Mouse (Mus musculus) midbrain, embryonic 10.5 days (tissue): ENCODE data around the gene Gpr34. TPM values are rescaled to one million over a fixed set of nuclear protein-coding genes. Genes with fewer than 3 reads are reported as not detected.

Source experiments
- DNase-seq: peaks from one replicate; pipeline ENCODE4 v3.0.0-alpha.2; 2017; ENCODE audit warnings: low spot score
- H3K27ac ChIP-seq: fragments of 300-500 bp; sonication (generic); replicated peaks from 2 replicates; pipeline ENCODE4 v1.5.1; 2016; ENCODE audit warnings: mild to moderate bottlenecking
- H3K27me3 ChIP-seq: fragments of 300-500 bp; sonication (generic); 2 replicates; pipeline ENCODE4 v1.6.1; 2016; ENCODE audit warnings: low read depth, mild to moderate bottlenecking; ENCODE audit not compliant: poor library complexity, severe bottlenecking
- H3K36me3 ChIP-seq: fragments of 300-500 bp; sonication (generic); 2 replicates; pipeline ENCODE4 v1.6.1; 2016; ENCODE audit warnings: mild to moderate bottlenecking, moderate library complexity
- H3K4me1 ChIP-seq: fragments of 300-500 bp; sonication (generic); 2 replicates; pipeline ENCODE4 v1.6.1; 2016
- H3K4me3 ChIP-seq: fragments of 300-500 bp; sonication (generic); 2 replicates; pipeline ENCODE4 v1.5.1; 2016; ENCODE audit warnings: mild to moderate bottlenecking, moderate library complexity
- H3K9me3 ChIP-seq: fragments of 300-500 bp; sonication (generic); replicated peaks from 2 replicates; pipeline ENCODE4 v1.6.1; 2016; ENCODE audit warnings: mild to moderate bottlenecking
- WGBS: fragments of 180-500 bp; shearing (Covaris S2); methylation state at CpG from one replicate; pipeline ENCODE4 v1.1.7; 2016; 5-methylcytosine and 5-hydroxymethylcytosine counted together
- polyA plus RNA-seq: library from polyadenylated mRNA; unstranded; fragments of >200 nt; fragmentation: Nextera tagmentation; extraction: Ambion mirVana; gene quantifications from 2 replicates; pipeline ENCODE4 v1.2.1, GENCODE M21; 2016

Gpr34 gene
- polyA plus RNA-seq, 1 experiment from 2014 or later = 0.89 TPM

- DNase-seq = no peak
- H3K4me3 ChIP-seq = no peak overlapping the region
- H3K36me3 ChIP-seq = no peaks in the 10 kb centered on the region
- H3K4me1 ChIP-seq = no peaks in the 10 kb centered on the region
- H3K27ac ChIP-seq = no peak overlapping the region
- H3K9me3 ChIP-seq = no peaks in the 10 kb centered on the region
- 78% methylated on average over 2 of the region's 2 CpGs for WGBS
- H3K27me3 ChIP-seq = 0 out of 2 replicates have a peak, but pooled peaks cover 3% of the 10 kb centered on the region
Measured at GRCm38 (mm10) chrX:13638894-13639293, 7.0 kb downstream of the Gpr34 start.

DNA sequence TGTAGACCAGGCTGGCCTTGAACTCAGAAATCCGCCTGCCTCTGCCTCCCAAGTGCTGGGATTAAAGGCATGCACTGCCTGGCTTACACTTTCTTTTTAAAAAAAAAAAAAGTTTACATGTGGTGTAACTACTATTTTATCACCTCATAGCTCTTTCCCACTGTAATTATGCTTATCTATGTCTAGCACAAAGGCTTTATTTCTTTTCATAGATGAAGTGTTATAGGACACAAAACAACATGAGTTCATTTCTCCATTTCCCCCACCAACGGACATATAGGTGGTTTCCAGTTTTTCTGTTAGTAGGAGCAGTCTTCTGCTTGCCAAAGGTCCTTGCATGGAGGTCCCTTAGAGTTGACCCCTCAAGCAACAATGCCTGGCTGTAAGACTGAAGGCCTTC is 20.0 kb downstream of the Gpr34 start:
- no peaks in the 10 kb centered on the region for H3K36me3 ChIP-seq
- 83% methylated on average over 2 of the region's 2 CpGs for WGBS
- H3K4me3 ChIP-seq = no peak overlapping the region
- H3K4me1 ChIP-seq = no peaks in the 10 kb centered on the region
- no peak overlapping the region for H3K27ac ChIP-seq
- no peaks in the 10 kb centered on the region for H3K9me3 ChIP-seq
- H3K27me3 ChIP-seq = peaks cover 7% of the 10 kb centered on the region; the same call in 1 of the 2 replicates
- DNase-seq = no peak

GRCm38 (mm10) chrX:13652291-13652690 is 20.4 kb downstream of the Gpr34 start:
- H3K4me3 ChIP-seq = no peak overlapping the region
- H3K36me3 ChIP-seq = no peaks in the 10 kb centered on the region
- no peaks in the 10 kb centered on the region for H3K4me1 ChIP-seq
- DNase-seq = no peak
- 87% methylated on average over 1 of the region's 1 CpGs for WGBS
- no peak overlapping the region for H3K27ac ChIP-seq
- H3K9me3 ChIP-seq = no peaks in the 10 kb centered on the region
- peaks cover 7% of the 10 kb centered on the region; the same call in 1 of the 2 replicates for H3K27me3 ChIP-seq

DNA sequence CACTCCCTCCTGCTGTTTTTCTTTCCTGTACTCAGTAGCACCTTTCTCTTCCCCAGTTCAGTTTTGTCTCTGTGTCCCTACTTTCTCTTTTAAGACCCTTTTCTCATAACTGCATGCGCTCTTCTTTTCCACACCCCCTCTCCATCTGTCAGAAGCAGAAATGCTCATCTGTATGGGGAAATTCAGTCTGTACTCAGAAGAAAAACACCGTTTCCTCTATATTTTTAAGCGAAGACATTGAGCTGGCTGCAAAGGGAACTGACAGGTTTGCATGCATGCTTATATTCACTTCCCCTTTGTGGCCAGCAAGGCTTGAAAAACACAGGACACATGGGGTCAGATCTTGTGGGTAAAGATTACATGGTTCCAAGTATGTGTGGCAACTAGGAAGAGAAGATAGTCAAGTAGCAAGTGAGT is 23.1 kb downstream of the Gpr34 start:
- 86% methylated on average over 3 of the region's 3 CpGs for WGBS

GRCm38 (mm10) chrX:13655906-13656305 is 24.0 kb downstream of the Gpr34 start:
- WGBS = 89% methylated on average over 6 of the region's 6 CpGs
- H3K9me3 ChIP-seq = no peaks in the 10 kb centered on the region
- no peak overlapping the region for H3K4me3 ChIP-seq
- H3K4me1 ChIP-seq = no peaks in the 10 kb centered on the region
- no peaks in the 10 kb centered on the region for H3K36me3 ChIP-seq
- H3K27me3 ChIP-seq = peaks cover 14% of the 10 kb centered on the region; the same call in 1 of the 2 replicates
- no peak overlapping the region for H3K27ac ChIP-seq
- no peak for DNase-seq

More for the DNA sequence above, 23.1 kb downstream of the Gpr34 start:
- H3K4me3 ChIP-seq = no peak overlapping the region
- DNase-seq = no peak
- peaks cover 14% of the 10 kb centered on the region; the same call in 1 of the 2 replicates for H3K27me3 ChIP-seq
- no peaks in the 10 kb centered on the region for H3K4me1 ChIP-seq
- H3K9me3 ChIP-seq = no peaks in the 10 kb centered on the region
- H3K36me3 ChIP-seq = no peaks in the 10 kb centered on the region
- H3K27ac ChIP-seq = no peak overlapping the region

DNA sequence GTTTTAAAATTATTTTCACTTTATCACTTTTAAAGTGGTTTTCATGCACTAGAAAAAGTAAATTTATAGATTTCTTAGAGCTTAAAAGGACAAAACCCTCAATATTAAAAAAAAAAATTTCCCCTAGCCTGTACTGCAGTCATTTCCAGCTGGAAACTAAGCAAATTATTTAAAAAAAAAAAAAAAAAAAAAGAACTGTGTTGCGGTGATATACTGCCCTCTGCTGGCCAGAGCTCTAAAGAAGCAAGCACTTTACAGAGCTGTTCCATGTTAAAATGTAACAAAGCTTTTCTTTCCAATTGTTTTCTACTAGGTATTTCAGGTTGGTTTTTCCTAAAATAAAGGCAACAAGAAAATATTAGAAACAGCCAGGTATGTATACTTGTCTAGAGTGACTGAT is 24.8 kb downstream of the Gpr34 start:
- no peak overlapping the region for H3K4me3 ChIP-seq
- H3K9me3 ChIP-seq = no peaks in the 10 kb centered on the region
- H3K36me3 ChIP-seq = no peaks in the 10 kb centered on the region
- WGBS = 8% methylated on average over 1 of the region's 1 CpGs
- no peak overlapping the region for H3K27ac ChIP-seq
- H3K4me1 ChIP-seq = no peaks in the 10 kb centered on the region
- peaks cover 14% of the 10 kb centered on the region; the same call in 1 of the 2 replicates for H3K27me3 ChIP-seq
- DNase-seq = no peak

GRCm38 (mm10) chrX:13658616-13659140 is 26.8 kb downstream of the Gpr34 start:
- Histone ChIP-seq H3K27ac (no peak overlapping the region), H3K36me3 (no peaks in the 10 kb centered on the region), H3K4me1 (no peaks in the 10 kb centered on the region), H3K27me3 (peaks cover 7% of the 10 kb centered on the region; the same call in 1 of the 2 replicates), H3K4me3 (no peak overlapping the region), H3K9me3 (no peaks in the 10 kb centered on the region)
- WGBS = 79% methylated on average over 3 of the region's 3 CpGs
- DNase-seq = no peak

DNA sequence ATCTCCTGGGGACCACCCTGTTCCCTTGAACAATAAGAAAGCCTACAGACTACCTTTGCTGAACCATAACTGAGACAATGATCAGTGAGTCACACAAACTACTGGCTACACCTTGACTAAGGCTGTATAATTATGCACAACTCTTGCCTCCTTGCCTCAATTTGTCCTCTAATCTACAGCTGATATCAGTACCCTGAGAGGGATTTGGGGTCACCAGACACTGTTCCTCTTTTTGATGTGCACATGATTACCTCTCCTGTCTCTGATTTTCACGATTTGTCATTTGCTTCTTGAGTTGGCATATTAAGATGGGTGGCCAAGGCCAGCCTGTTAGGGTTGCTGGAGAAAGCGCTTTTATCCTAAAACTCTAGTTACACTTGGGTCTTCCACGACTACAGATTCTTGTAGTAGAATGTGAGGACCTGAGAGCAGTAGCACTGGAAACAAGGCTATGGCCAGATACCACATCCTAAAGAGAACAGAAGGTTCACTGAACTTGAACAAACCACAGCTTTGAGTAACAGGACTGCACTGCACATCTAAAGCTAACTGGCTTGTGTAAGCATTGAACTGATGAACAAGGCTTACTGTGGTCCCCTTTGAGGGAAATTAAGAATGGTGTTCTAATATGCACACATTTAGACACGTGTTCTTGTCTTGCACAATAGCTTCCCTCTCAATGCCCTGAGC is 27.5 kb downstream of the Gpr34 start:
- Histone ChIP-seq H3K27ac (no peak overlapping the region), H3K4me1 (no peaks in the 10 kb centered on the region), H3K9me3 (no peaks in the 10 kb centered on the region), H3K27me3 (peaks cover 7% of the 10 kb centered on the region; the same call in 1 of the 2 replicates), H3K36me3 (no peaks in the 10 kb centered on the region), H3K4me3 (no peak overlapping the region)
- DNase-seq = no peak
- 78% methylated on average over 4 of the region's 4 CpGs for whole genome bisulfite sequencing

DNA sequence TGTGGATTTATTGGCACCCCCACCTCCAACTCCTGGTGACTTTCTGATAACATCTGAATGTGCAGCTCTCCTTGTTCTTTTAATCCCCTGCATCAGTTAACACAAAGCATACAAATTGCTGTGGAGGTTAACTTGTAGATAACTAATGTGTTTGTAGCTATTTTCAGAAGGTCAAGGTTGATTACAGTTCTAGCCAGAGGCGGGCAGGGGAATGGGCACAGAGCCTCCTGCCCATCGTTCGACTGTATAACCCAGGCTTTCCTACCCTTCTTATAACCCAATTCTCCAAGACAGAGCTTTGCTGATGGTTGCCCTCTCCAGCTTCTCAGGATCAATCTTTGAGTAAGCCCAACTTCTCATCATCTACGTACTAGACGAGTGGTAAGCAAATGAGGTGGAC is 29.2 kb downstream of the Gpr34 start, which contains the start of gene Gpr82:
Gene Gpr82 (plus strand): TSS at position 301 of the 400 bp plus-strand sequence.
- no peak for DNase-seq
- Histone ChIP-seq H3K4me3 (no peak within 1 kb of the TSS), H3K36me3 (no peaks in the 10 kb centered on the region), H3K9me3 (no peaks in the 10 kb centered on the region), H3K27me3 (peaks cover 7% of the 10 kb centered on the region), H3K4me1 (no peaks in the 10 kb centered on the region), H3K27ac (no peak within 1 kb of the TSS)
- 92% methylated on average over 5 of the region's 5 CpGs for WGBS

- no peak for DNase-seq
- Histone ChIP-seq H3K36me3 (no peaks in the 10 kb centered on the region), H3K27ac (no peak overlapping the region), H3K4me1 (no peaks in the 10 kb centered on the region), H3K27me3 (no peaks in the 10 kb centered on the region; the same call in 1 of the 2 replicates), H3K9me3 (no peaks in the 10 kb centered on the region), H3K4me3 (no peak overlapping the region)
- WGBS = 85% methylated on average over 5 of the region's 5 CpGs
Measured at GRCm38 (mm10) chrX:13668867-13669266, 37.0 kb downstream of the Gpr34 start.

- Histone ChIP-seq H3K4me3 (no peak overlapping the region), H3K9me3 (no peaks in the 10 kb centered on the region), H3K27ac (no peak overlapping the region), H3K4me1 (no peaks in the 10 kb centered on the region), H3K36me3 (no peaks in the 10 kb centered on the region), H3K27me3 (no peaks in the 10 kb centered on the region; the same call in 1 of the 2 replicates)
- no peak for DNase-seq
- WGBS = 75% methylated on average over 3 of the region's 3 CpGs
Measured at GRCm38 (mm10) chrX:13670342-13670741, 38.5 kb downstream of the Gpr34 start.

- WGBS = 91% methylated on average over 3 of the region's 3 CpGs
- H3K27ac ChIP-seq = no peak overlapping the region
Measured at GRCm38 (mm10) chrX:13673001-13673400, 41.1 kb downstream of the Gpr34 start.

DNA sequence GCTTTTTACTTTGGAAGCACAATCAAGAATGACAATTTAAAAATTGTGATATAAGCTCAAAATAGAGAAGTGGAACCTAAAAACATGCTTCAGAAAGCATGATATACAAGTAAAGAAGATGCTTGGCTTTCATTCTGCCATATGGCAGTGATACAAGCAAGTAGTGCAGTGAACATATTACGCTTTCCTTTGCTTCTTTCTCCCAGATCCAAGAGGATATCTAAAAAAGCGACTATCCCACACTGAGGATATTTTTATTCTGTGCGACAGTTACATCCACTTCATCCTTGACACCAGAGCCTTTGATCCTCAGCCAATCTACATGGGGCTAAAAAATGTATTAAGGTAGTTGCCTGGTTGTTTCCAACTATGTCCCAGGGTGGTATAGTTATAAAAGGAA is 49.9 kb downstream of the Gpr34 start:
- 93% methylated on average over 3 of the region's 3 CpGs for WGBS
- H3K27ac ChIP-seq = no peak overlapping the region
- no peaks in the 10 kb centered on the region for H3K36me3 ChIP-seq
- no peaks in the 10 kb centered on the region for H3K9me3 ChIP-seq
- H3K4me1 ChIP-seq = no peaks in the 10 kb centered on the region
- no peak overlapping the region for H3K4me3 ChIP-seq
- H3K27me3 ChIP-seq = no peaks in the 10 kb centered on the region
- no peak for DNase-seq

More at GRCm38 (mm10) chrX:13673001-13673400, 41.1 kb downstream of the Gpr34 start:
- H3K9me3 ChIP-seq = no peaks in the 10 kb centered on the region
- DNase-seq = no peak
- no peaks in the 10 kb centered on the region for H3K4me1 ChIP-seq
- no peaks in the 10 kb centered on the region for H3K36me3 ChIP-seq
- H3K27me3 ChIP-seq = no peaks in the 10 kb centered on the region
- no peak overlapping the region for H3K4me3 ChIP-seq
